Mouse (Mus musculus): Measurements from ENCODE around the gene Gm40460.
"Not testable (repeated sequence)": the region's sequence is repeated elsewhere in the genome, so short reads cannot be mapped to it uniquely, and the experiment has no call there.

- TF ChIP-seq CTCF, EP300 (IDR thresholded peaks at IDR 0.05; ENCODE audit: low read depth): not testable (repeated sequence)
Measured at GRCm38 (mm10) chr7:142285910-142286612, 45.2 kb upstream of the Gm40460 start.
